Mouse (Mus musculus): ENCODE results near the gene Nckap5.

GRCm38 (mm10) chr1:126339250-126339649 lies 491.3 kb downstream of the Nckap5 start:
- TF ChIP-seq GATA1 (IDR thresholded peaks at IDR 0.05; ENCODE audit: borderline replicate concordance, low read length), result no peak
- TF ChIP-seq FLI1 (IDR thresholded peaks at IDR 0.05; ENCODE audit: low read length), result no peak

All from megakaryocyte, embryonic 14.5 days (primary cell).